Mouse (Mus musculus) hindlimb bud, embryonic 11.5 days (tissue): ENCODE data around the gene Olfr731.

ENCODE experiments used
- DNase-seq: peaks from one replicate; pipeline ENCODE4 v3.0.0-alpha.2; 2012; ENCODE audit warnings: low read depth, low spot score; ENCODE audit errors: extremely low spot score

Olfr731 gene

GRCm38 (mm10) chr14:50241766-50242165 is at the start of gene Olfr731:
Gene Olfr731 (minus strand): TSS chr14:50241866.
- no peak for DNase-seq

GRCm38 (mm10) chr14:50284106-50284505 is 42.4 kb upstream of the Olfr731 start, which contains the start of gene Olfr732:
Gene Olfr732 (minus strand): TSS chr14:50284206.
- no peak for DNase-seq

DNA sequence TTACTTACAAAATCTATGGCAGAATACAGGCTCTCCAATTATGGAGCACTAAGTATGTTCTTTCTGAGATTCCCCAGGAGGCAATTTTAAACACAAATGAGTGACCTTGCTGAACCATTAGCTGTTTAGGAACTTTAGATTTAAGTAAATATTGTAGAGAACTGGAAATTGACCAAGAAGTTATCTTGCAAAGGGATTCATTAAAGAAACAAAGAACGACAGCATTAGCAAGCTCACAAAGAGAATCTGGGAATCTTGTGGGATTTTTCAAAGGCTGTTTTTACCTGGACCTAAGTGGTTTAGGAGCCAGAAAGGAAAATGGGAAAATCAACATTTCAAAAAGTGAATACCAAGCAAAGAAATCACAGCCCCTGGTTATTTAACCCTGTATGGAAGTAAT is 53.6 kb downstream of the Olfr731 start, which contains the start of gene Olfr730:
Gene Olfr730, minus strand, starts transcription at position 101 of the 400 bp plus-strand sequence.
- DNase-seq = no peak
